Mouse (Mus musculus): ENCODE measurements around the gene Tbl3. TPM values are rescaled to one million over a fixed set of nuclear protein-coding genes. Genes with fewer than 3 reads are reported as not detected.
A peak's percentile ranks its signal among the peaks of the same experiment; 100 is the strongest.

Tbl3 gene
- polyA plus RNA-seq (2014; fragmentation: Nextera tagmentation; extraction: Ambion mirVana): 83.7 and 101 TPM in 2 replicates

DNA sequence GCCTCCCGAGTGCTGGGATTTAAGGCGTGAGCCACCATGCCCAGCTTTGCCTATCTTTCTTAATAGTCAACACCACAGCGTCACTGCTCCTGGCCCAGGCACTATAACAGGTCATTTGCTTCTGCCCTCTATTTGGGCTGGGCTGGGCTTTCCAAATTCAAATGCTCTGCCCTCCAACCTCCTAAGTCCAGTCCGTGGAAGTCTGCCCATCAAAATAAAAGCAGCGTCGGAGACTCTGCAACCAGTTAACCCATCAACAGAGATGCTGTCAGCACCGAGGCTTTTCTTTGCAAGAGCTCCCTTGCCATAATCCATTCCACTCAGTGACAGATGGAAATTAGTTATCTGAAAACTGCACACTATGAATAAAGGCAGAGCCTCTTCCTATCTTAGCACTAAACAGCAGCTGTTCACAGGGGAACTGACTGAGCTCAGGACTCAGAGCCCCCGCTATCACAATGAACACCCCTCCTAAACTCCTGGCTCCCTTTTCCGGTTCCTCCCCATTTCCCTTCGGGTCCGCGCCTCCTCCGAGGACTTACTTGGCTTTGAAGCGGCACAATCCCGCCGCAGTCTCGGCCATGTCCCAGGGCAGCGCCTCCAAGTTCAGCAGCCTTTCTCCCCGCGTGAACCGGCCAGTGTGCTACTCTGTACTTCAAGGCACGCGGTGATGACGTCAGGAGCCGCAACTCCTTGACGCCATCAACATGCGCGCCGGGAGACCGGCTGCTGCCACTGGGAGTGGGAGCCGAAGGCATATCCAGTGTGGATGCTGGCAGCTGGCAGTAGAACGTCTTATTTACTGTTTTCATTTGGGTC lies at the start of gene Tbl3:
Gene Tbl3 (minus strand): TSS at position 679 of the 819 bp plus-strand sequence.
- Histone ChIP-seq H3K27me3 (ENCODE audit: control insufficient read depth, insufficient read depth, low read length) (no peaks in the 10 kb centered on the region), H3K9ac (ENCODE audit: low read depth, low read length) (peak within 1 kb of the TSS; percentile 51), H3K4me1 (replicated peaks; ENCODE audit: control insufficient read depth, insufficient read depth, low read length) (no peaks in the 10 kb centered on the region; the same call in 1 of the 2 replicates), H3K27ac (ENCODE audit: low read depth, low read length) (0 out of 2 replicates have a peak within 1 kb of the TSS, but pooled peaks have one; percentile 27), H3K36me3 (ENCODE audit: control insufficient read depth, insufficient read depth, low read length) (peaks cover 13% of the 10 kb centered on the region; the same call in 1 of the 2 replicates), H3K9me3 (ENCODE audit: control insufficient read depth, low read length) (no peaks in the 10 kb centered on the region), H3K4me2 (replicated peaks; ENCODE audit: low read depth, low read length) (peak within 1 kb of the TSS; percentile 55), H3K4me3 (ENCODE audit: low read depth, low read length) (peak within 1 kb of the TSS; percentile 42)
- 5% methylated on average over 32 of the region's 32 CpGs for whole genome bisulfite sequencing
- peak; percentile 98 for DNase-seq (ENCODE audit: low spot score)
- ATAC-seq (ENCODE audit: low FRiP score): peak; percentile 86

DNA sequence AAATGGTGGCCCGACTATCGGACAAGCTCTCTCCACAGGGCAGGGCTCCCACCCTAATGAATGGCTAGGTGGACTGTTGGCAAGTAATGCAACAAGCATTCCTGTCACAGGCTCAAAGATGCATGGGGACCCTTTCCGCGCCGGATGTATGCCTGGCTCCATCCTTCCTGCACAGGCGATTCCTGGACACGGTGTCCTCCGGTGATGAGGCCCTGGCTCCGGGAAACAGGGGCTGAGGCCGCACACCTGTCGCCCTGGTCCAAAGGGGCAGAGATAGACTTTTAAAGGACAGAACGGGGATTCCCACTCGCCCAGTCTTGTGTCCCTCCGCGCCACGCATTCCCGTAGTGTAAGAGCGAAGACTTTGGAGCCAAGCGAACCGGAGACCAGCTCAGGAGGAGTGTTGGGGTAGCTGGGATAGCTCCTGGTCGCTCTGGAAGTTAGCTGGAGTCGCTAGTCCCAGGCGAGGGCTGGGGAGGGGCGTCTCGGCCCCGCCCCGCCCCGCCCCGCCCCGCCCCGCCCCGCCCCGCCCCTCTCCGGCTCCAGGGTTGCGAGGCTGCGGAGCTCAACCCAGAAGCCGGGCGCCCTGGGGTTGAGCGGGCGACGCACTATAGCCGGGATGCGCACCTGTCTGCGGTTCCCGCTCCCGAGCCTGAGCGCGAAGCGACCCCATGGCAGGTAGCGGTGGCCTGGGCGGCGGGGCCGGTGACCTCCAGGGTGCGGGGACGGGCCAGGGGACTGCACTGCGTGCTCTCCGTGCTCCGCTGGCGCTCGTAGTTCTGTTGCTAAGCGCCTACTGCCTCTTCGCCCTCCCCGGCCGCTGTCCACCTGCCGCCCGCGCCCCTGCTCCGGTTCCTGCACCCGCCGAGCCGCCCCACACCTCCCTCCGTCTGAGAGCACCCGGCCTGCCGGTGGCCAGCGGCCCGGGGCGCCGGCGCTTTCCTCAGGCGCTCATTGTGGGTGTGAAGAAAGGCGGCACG lies 45.2 kb upstream of the Tbl3 start, which contains the start of gene Hs3st6:
Gene Hs3st6 (plus strand): TSS at position 574 of the 980 bp plus-strand sequence.
- ATAC-seq (ENCODE audit: low FRiP score): peak; percentile 85
- WGBS: 1% methylated on average over 71 of the region's 82 CpGs
- no peaks in the 10 kb centered on the region for H3K36me3 ChIP-seq (ENCODE audit: control insufficient read depth, insufficient read depth, low read length)
- H3K9ac ChIP-seq (ENCODE audit: low read depth, low read length): peak within 1 kb of the TSS; percentile 52
- H3K27me3 ChIP-seq (ENCODE audit: control insufficient read depth, insufficient read depth, low read length): peaks cover 51% of the 10 kb centered on the region
- H3K4me1 ChIP-seq (replicated peaks; ENCODE audit: control insufficient read depth, insufficient read depth, low read length): peaks cover 9% of the 10 kb centered on the region
- DNase-seq (ENCODE audit: low spot score): peak; percentile 59
- H3K4me3 ChIP-seq (ENCODE audit: low read depth, low read length): peak within 1 kb of the TSS; percentile 53
- no peak within 1 kb of the TSS for H3K27ac ChIP-seq (ENCODE audit: low read depth, low read length)
- H3K9me3 ChIP-seq (ENCODE audit: control insufficient read depth, low read length): no peaks in the 10 kb centered on the region
- H3K4me2 ChIP-seq (replicated peaks; ENCODE audit: low read depth, low read length): peak within 1 kb of the TSS; percentile 98

DNA sequence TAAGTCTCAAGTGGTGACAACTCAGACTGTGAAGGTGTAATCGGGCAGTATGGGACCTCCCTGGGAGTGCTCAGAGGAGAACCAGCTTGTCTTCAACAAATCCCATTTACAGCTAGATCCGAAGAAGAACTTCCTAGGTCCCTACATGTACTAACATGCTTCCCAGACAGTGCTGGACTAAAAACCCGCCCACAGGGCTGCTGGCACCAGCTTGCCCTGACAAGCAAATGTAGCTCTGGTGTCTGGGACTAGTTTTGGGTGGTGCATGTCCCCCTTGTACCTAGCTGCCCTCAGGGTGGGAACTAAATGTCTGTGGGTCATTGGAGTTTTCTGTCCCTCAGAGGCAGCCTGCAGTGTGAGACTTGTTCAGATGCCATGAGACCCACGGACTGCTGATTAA lies 44.1 kb upstream of the Tbl3 start:
- Histone ChIP-seq H3K9ac (ENCODE audit: low read depth, low read length) (no peak overlapping the region), H3K4me3 (ENCODE audit: low read depth, low read length) (no peak overlapping the region), H3K36me3 (ENCODE audit: control insufficient read depth, insufficient read depth, low read length) (no peaks in the 10 kb centered on the region), H3K4me2 (replicated peaks; ENCODE audit: low read depth, low read length) (no peak overlapping the region), H3K4me1 (replicated peaks; ENCODE audit: control insufficient read depth, insufficient read depth, low read length) (peaks cover 9% of the 10 kb centered on the region), H3K9me3 (ENCODE audit: control insufficient read depth, low read length) (no peaks in the 10 kb centered on the region), H3K27ac (ENCODE audit: low read depth, low read length) (no peak overlapping the region), H3K27me3 (ENCODE audit: control insufficient read depth, insufficient read depth, low read length) (peaks cover 54% of the 10 kb centered on the region)
- DNase-seq (ENCODE audit: low spot score) (no peak), ATAC-seq (ENCODE audit: low FRiP score) (no peak)
- 23% methylated on average over 4 of the region's 4 CpGs for WGBS

DNA sequence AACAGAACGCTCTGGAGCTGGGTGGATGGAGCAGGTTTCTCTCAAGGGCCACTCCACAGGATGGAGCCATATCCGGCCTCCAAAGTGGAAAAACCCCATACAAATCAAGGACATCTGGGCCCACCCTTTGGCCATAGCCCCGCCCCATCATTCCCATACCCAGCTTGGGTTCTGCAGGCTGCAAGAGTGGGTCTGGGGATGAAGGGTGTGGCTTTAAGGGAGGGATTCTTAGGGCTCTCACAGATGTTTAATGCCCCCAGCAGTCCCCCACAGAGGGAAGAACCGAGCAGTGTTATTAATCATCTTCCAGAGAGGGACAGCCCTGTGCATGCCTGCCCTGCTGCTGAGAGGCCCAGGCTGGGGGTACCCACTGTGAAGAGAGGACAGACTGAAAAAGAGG lies 39.5 kb upstream of the Tbl3 start:
- Histone ChIP-seq H3K36me3 (ENCODE audit: control insufficient read depth, insufficient read depth, low read length) (no peaks in the 10 kb centered on the region), H3K4me1 (replicated peaks; ENCODE audit: control insufficient read depth, insufficient read depth, low read length) (no peaks in the 10 kb centered on the region), H3K27me3 (ENCODE audit: control insufficient read depth, insufficient read depth, low read length) (peaks cover 23% of the 10 kb centered on the region), H3K27ac (ENCODE audit: low read depth, low read length) (no peak overlapping the region), H3K9ac (ENCODE audit: low read depth, low read length) (no peak overlapping the region), H3K9me3 (ENCODE audit: control insufficient read depth, low read length) (no peaks in the 10 kb centered on the region), H3K4me3 (ENCODE audit: low read depth, low read length) (no peak overlapping the region), H3K4me2 (replicated peaks; ENCODE audit: low read depth, low read length) (no peak overlapping the region)
- DNase-seq (ENCODE audit: low spot score) (no peak), ATAC-seq (ENCODE audit: low FRiP score) (no peak)
- WGBS: 49% methylated on average over 4 of the region's 4 CpGs

DNA sequence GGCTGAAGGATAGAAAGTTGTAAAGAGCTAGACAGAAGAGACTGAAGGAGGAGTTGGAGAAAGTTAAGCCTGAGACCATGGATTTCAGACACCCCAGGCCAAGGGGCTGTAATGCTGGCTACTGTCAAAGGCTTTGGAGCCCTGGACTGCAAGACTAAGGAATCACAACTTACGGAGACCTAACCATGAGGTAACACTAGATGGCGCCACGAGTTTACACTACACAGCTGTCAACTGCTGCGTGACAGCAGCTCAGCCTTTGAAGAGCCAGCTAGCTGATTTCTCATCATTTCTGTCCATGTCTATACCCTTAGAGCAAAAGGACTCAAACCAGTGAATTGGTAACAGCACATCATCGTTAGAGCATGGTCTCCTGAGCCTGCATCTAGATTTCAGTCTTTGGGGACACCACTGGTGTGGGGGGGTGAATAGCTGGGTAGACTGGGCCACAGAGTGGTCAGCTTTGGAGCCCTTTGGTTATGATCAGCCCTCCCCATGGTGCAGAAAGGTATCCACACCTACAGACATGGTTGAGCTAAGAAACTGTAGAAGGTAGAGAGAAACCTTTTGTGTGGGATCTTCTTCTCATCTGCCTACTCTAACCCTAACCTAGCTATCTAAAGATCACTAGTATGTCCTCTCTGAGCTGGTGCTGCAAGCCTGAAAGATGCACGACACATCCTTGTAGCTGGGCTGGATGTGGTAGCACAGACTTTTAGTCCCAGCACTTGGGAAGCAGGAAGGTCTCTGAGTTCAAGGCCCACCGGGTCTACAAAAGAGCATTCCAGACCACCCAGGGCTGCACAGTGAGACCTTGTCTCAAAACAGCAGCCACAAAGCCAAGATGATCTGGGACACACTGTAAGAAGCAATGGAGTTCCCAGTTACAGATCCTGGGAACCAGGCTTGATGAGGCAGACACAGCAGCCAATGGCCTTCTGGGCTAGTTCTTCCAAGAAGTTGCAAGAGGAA lies 38.4 kb upstream of the Tbl3 start:
- 21% methylated on average over 7 of the region's 7 CpGs for WGBS
- peak; percentile 90 for DNase-seq (ENCODE audit: low spot score)
- Histone ChIP-seq H3K9me3 (ENCODE audit: control insufficient read depth, low read length) (no peaks in the 10 kb centered on the region), H3K9ac (ENCODE audit: low read depth, low read length) (no peak overlapping the region), H3K4me3 (ENCODE audit: low read depth, low read length) (no peak overlapping the region), H3K27ac (ENCODE audit: low read depth, low read length) (no peak overlapping the region), H3K27me3 (ENCODE audit: control insufficient read depth, insufficient read depth, low read length) (peaks cover 12% of the 10 kb centered on the region), H3K4me2 (replicated peaks; ENCODE audit: low read depth, low read length) (no peak overlapping the region), H3K4me1 (replicated peaks; ENCODE audit: control insufficient read depth, insufficient read depth, low read length) (no peaks in the 10 kb centered on the region), H3K36me3 (ENCODE audit: control insufficient read depth, insufficient read depth, low read length) (no peaks in the 10 kb centered on the region)
- peak; percentile 45; the same call in 1 of the 2 replicates for ATAC-seq (ENCODE audit: low FRiP score)

DNA sequence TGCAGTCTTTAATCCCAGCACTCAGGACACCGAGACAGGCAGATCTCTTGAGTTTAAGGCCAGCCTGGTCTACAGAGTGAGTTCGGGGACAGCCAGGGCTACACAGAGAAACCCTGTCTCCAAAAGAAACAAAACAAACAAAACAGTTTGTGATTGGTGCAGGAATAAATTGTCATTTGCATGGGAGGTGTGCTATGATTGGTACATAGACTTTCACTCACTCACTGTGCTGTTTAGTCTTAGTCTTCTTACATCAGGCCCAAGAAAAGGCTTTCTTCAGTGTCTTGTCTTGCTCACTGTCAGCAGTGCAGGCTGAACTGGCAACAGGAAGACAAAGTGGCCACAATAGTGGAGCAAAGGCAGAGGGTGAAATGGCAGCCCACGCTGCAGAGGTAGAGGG lies 36.9 kb upstream of the Tbl3 start:
- WGBS: 73% methylated on average over 3 of the region's 3 CpGs
- DNase-seq (ENCODE audit: low spot score): no peak
- Histone ChIP-seq H3K4me3 (ENCODE audit: low read depth, low read length) (no peak overlapping the region), H3K4me1 (replicated peaks; ENCODE audit: control insufficient read depth, insufficient read depth, low read length) (no peaks in the 10 kb centered on the region), H3K9ac (ENCODE audit: low read depth, low read length) (no peak overlapping the region), H3K36me3 (ENCODE audit: control insufficient read depth, insufficient read depth, low read length) (no peaks in the 10 kb centered on the region), H3K4me2 (replicated peaks; ENCODE audit: low read depth, low read length) (no peak overlapping the region), H3K9me3 (ENCODE audit: control insufficient read depth, low read length) (no peaks in the 10 kb centered on the region), H3K27me3 (ENCODE audit: control insufficient read depth, insufficient read depth, low read length) (peaks cover 4% of the 10 kb centered on the region; the same call in 1 of the 2 replicates), H3K27ac (ENCODE audit: low read depth, low read length) (no peak overlapping the region)
- no peak for ATAC-seq (ENCODE audit: low FRiP score)

DNA sequence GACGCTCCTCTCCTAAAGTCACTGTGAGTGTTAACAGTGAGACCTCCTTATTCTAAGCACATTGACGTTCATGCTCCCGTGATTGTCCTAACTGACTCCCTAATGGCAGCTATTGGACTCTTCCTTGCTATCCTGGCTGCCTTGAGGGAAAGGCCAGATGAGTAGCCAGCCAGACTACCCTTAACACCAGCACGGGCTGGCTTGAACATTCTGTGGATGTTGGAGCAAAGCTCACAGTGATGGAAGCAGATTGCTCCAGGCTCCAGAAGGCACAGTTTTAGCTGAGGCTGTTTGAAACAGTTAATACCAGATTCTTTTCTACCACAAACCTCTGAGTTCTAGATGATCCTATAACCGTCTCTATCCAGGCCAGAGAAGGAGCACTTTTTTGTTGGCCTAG lies 36.4 kb upstream of the Tbl3 start:
- Histone ChIP-seq H3K4me3 (ENCODE audit: low read depth, low read length) (no peak overlapping the region), H3K4me2 (replicated peaks; ENCODE audit: low read depth, low read length) (no peak overlapping the region), H3K9me3 (ENCODE audit: control insufficient read depth, low read length) (no peaks in the 10 kb centered on the region), H3K27me3 (ENCODE audit: control insufficient read depth, insufficient read depth, low read length) (0 out of 2 replicates have a peak, but pooled peaks cover 3% of the 10 kb centered on the region), H3K4me1 (replicated peaks; ENCODE audit: control insufficient read depth, insufficient read depth, low read length) (no peaks in the 10 kb centered on the region), H3K27ac (ENCODE audit: low read depth, low read length) (no peak overlapping the region), H3K9ac (ENCODE audit: low read depth, low read length) (no peak overlapping the region), H3K36me3 (ENCODE audit: control insufficient read depth, insufficient read depth, low read length) (no peaks in the 10 kb centered on the region)
- ATAC-seq (ENCODE audit: low FRiP score): no peak
- WGBS: 77% methylated on average over 5 of the region's 5 CpGs
- no peak for DNase-seq (ENCODE audit: low spot score)

DNA sequence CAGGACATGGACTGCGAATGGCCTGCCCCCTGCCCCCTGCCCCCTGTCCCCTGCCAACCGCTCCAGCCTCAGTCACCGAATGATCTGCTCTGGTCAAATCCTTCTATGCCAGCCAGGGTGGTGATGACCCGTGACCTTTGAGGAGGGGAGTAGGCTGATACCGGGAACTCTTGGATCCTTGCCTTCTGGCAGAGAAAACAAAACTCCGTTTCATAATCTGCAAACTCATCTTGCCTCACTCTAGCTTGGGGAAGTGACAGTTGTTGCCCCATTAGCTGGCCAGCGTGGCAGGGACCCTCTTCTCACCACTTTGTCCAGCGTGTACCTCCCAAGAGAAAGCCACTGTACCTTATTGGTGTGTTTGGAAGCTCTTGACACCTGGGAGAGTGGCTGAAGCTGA lies 34.8 kb upstream of the Tbl3 start:
- Histone ChIP-seq H3K36me3 (ENCODE audit: control insufficient read depth, insufficient read depth, low read length) (no peaks in the 10 kb centered on the region), H3K27ac (ENCODE audit: low read depth, low read length) (no peak overlapping the region), H3K27me3 (ENCODE audit: control insufficient read depth, insufficient read depth, low read length) (0 out of 2 replicates have a peak, but pooled peaks cover 3% of the 10 kb centered on the region), H3K4me2 (replicated peaks; ENCODE audit: low read depth, low read length) (no peak overlapping the region), H3K9me3 (ENCODE audit: control insufficient read depth, low read length) (no peaks in the 10 kb centered on the region), H3K9ac (ENCODE audit: low read depth, low read length) (no peak overlapping the region), H3K4me1 (replicated peaks; ENCODE audit: control insufficient read depth, insufficient read depth, low read length) (no peaks in the 10 kb centered on the region), H3K4me3 (ENCODE audit: low read depth, low read length) (no peak overlapping the region)
- 85% methylated on average over 8 of the region's 8 CpGs for WGBS
- no peak for DNase-seq (ENCODE audit: low spot score)
- no peak for ATAC-seq (ENCODE audit: low FRiP score)

Measured in hindbrain, embryonic 11.5 days (tissue).